Mouse (Mus musculus): ENCODE results near the gene Ccdc148.
A peak's percentile ranks its signal among the peaks of the same experiment; 100 is the strongest.

Ccdc148 gene

DNA sequence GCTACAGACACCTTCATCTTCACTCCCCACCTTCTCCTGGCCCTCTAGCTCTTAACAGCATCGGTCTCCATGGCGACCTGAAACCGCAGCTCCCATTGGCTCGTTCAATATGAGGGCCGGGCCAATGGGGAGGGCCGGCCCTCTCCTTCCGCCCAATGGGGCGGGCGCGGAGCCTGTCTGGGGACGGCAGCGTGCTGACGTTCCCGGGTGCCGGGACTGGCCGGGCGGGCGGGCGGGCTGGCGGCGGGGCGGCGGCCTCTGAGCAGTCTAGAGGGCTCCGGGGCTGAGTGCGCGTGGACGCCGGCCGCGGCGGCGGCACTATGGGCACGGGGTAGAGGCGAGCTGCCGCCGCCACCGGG, at the start of gene Ccdc148, which contains the start of gene Pkp4:
Gene Ccdc148, minus strand, starts transcription at position 79 of the 359 bp plus-strand sequence.
Gene Pkp4, plus strand, starts transcription at position 246 of the 359 bp plus-strand sequence.
- peak; percentile 96 for DNase-seq (ENCODE audit: low spot score)

- no peak for DNase-seq (ENCODE audit: low spot score)
Measured at GRCm38 (mm10) chr2:59208276-59208675, 47.8 kb upstream of the Ccdc148 start.

DNA sequence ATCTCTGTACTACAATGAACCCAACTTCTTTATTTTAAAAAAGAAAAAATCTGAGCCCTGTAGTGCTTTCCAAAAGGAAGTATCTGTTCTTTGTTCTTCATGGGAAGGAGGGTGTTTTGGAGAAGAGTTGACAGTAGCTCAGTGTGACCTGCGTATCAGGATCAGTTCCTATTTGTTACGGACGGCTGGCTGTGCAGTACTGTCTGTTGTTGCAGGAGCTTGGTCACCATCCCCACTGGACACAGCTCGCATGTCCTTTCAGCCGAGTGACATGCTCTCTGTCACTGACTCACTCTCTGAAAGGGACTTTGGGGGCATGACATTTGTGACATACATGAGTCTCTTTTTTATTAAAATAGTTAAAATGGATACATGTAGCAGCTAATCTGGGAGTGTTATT, 47.2 kb upstream of the Ccdc148 start:
- DNase-seq (ENCODE audit: low spot score) = peak; percentile 70

DNA sequence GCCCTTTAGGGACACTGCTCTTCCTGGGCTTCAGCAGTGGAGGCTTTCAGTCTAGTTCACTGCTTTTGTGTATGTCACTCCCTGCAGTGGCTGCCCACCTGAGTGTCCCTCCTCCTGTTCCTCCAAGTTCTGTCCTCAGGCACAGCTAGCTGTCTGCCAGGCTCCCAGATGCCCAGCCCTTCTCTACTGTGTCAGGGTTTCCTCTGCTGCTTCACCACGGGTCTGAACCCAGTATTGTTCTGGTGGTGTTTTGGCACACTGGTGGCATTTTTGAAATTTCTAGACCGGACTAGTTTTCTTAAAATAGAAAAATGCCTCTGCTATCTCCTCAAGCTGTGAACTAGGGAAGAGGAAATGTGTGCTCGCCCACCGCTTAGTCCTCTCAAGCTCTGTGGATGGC, 46.8 kb upstream of the Ccdc148 start:
- no peak for DNase-seq (ENCODE audit: low spot score)

- DNase-seq (ENCODE audit: low spot score) = no peak
Measured at GRCm38 (mm10) chr2:59206190-59206589, 45.7 kb upstream of the Ccdc148 start.

DNA sequence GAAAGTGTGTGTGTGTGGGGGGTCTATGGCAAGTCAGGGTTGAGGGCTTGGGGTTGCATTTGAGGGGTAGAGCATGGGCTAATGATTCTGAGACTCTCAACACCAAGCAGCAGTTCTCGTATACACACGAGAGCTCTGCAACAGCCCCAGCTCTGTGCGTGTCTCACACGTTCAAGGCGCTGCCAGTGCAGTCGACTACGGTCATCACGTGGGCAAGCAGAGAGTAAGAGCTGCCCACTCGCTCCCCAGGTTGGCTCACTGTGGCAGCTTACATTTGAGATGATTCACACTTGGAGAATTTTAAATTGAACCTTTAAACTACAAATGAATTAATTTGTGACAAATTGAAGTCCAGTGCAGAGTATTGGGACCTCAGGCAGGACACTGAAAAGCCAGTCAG, 44.6 kb upstream of the Ccdc148 start:
- no peak for DNase-seq (ENCODE audit: low spot score)

DNA sequence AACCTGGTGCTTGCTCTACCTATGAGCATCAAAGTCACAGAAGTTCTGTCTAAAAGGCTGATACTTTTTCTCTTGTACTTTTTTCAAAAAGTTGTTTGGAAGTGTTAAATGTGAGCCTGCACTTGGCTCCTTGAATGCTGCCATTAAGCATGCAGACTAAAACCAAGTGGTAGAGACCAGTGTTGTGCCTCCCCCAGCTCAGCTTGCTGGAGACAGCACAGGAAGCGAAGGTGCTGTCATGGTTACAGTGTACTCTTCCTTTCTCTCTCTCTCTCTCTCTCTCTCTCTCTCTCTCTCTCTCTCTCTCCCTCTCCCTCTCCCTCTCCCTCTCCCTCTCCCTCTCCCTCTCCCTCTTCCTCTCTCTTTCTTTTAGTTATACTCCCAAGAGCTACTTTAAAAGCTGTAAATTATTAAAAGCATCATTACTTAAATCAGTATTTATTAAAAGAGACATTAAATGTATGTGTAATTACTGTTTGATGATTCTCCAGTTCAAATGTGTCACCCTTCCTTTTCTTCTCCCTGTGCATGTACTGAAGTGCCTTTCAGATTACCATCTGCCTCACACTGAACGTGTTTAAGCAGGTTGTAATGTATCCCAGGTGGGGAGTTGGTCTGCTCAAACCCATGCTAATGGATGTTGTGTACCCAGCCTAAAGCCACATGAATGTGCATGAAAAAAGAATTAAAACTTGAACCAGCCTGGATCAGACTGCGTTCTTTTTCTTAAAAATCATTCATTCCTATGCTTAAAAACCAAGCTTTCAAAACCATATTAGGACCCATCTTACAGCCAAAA, 43.3 kb upstream of the Ccdc148 start:
- DNase-seq (ENCODE audit: low spot score) = no peak

- DNase-seq (ENCODE audit: low spot score) = no peak
Measured at GRCm38 (mm10) chr2:59202930-59203329, 42.4 kb upstream of the Ccdc148 start.

DNA sequence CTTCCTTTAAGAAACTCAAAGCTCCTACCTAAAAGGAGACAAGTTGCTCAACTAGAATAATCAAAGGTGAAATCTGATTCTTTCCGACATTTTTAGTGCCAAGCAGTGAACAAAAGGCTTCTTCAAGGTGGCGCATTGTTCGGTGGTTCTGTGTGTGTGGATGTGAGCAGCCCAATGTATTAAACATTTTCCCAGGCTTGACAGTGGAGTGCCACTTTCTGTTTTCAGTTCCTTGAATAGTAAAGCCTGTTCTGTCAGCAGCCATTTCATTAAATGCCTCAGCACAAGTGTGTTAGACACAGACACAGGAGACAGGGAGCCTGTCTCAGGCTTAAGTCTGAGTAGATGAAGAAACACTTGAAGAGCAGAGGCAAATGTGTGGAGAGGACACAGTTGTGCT, 40.0 kb upstream of the Ccdc148 start:
- no peak for DNase-seq (ENCODE audit: low spot score)

DNA sequence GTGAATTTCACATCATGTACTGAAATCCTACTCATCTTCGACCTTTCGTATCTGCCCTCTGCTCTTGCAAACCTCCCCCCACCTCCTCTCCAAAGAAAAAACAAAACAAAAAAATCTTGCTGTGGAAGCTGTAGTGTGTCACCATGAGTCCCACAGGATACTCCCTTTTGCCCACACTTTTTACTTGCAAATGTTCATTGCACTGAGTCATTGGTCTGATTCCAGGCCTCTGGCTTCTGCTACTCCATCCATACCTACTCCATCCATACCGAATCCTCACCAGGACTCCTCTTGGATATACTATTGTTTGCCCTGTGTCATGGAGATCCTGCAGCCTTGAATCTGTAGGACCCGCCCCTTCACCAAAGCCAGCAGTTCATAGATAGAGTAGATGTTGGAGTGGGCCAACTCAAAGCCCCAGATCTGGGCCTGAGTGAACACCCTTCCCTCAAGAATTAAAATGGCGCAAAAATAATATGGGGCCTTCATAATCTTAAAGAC, 39.0 kb upstream of the Ccdc148 start:
- DNase-seq (ENCODE audit: low spot score) = no peak

DNA sequence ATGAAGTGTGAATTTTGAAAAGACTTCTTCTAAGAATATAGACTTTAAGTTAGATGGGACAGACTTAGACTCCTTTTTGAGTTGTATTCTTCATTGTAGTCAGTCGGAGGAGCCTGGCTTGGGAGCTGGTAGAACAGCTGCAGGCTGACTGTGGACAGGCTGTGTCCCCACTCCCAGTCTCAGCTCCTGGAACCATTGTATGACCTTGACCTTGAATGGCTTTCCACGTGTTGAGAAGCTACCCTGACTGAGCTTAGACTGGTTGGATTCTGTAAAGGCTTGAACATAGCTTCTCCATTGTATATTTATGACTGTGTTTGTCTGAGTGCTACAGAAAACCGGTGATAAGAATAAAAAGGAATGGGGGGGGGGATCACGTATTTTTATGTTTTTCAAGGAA, 36.7 kb upstream of the Ccdc148 start:
- DNase-seq (ENCODE audit: low spot score) = no peak

DNA sequence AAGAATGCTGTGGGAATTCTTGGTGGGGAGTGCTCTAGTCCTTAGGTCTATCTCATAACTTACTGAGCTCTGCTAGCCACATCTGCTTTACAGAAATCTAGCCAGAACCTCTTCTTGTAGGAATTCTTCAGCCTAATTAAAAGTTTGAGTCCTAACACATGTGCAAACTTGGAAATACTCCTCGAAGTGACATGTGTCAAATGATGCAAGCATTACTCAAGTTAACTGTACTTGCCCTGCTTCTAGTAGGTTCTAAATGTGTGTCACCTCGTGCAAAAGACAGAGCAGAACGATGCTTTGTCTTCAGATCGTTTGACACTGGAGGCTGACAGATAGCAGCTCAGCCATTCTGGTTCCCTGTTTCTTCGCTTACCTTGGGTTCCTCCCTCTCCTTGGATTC, 32.6 kb upstream of the Ccdc148 start:
- no peak for DNase-seq (ENCODE audit: low spot score)

DNA sequence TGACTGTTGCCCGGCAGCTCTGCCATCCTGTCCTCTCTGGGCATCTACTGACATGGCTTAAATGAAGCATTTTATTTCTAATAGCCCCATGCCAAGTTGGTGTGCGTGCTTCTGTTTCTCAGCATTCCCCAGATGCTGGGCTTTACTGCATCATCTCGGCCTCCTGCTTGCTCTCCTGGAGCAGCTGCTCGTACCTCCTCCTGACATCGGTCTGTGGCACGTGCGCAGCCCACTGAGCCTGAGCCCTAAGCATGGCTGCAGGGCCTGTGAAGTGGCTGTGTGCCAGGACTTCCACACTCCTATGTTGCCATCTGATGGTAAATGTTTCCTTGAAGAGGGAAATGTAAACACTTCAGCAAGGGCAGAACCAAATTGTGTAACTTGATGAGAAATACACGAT, 31.0 kb upstream of the Ccdc148 start:
- no peak for DNase-seq (ENCODE audit: low spot score)

GRCm38 (mm10) chr2:59190186-59190585, 29.7 kb upstream of the Ccdc148 start:
- no peak for DNase-seq (ENCODE audit: low spot score)

- DNase-seq (ENCODE audit: low spot score) = no peak
Measured at GRCm38 (mm10) chr2:59189661-59190185, 29.2 kb upstream of the Ccdc148 start.

DNA sequence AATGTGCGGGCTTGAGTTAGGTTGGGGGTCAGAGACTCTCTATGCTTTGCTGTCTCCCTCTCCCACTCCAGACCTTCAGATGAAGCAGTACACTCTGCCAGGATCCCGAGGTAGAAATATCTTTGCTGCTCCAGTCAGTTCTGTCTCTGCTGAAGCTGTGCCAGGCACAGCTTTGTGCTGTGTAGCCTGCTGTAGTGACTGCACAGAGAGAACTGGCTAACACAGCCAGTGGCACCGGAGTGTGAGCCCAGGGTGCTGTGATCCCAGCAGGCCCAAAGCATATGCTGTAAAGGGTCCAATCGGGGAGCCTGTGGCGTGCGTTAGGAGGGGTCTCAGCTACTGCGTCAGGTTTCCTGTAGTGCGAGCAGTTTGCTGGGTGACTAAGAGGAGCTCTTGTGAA, 27.8 kb upstream of the Ccdc148 start:
- no peak for DNase-seq (ENCODE audit: low spot score)

DNA sequence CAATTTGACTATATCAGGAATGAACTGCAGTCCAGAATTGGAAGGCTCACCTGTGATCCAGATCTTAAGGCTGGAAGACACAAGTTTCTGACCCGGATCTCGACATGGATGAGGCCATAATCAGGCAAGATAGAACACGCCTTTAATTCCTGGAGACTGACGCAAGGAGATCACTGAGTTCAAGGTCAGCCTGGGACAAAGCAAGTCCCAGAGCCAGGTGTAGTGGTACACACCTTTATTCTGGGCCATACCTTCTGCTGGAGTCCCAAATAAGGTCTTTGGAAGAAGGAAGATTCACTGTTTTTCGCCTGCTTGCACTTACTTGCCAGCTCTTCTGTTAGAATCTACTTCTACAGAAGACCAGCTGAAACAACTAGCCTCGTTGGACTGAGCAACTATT, 26.5 kb upstream of the Ccdc148 start:
- DNase-seq (ENCODE audit: low spot score) = no peak

DNA sequence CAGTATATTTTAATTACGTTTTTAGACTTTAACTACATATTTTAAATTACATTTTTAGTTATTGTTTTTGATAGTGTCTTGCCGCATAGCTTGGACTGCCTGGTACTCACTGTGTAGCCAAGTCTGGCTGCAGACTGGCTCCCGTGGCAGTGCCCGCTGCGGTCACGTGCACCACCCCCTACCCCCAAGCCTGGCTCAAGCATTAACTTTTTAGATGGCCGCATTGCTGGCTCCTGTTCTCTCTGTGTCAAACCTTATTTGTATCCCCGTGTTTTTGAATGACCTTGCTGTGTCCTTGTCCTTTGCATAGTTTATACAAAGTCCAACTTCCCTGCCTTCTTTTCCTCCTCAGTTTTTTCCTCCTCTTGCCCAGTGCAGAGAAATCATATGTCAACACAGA, 25.6 kb upstream of the Ccdc148 start:
- DNase-seq (ENCODE audit: low spot score) = no peak

GRCm38 (mm10) chr2:59184107-59185064, 23.9 kb upstream of the Ccdc148 start:
- no peak for DNase-seq (ENCODE audit: low spot score)

GRCm38 (mm10) chr2:59183541-59183940, 23.1 kb upstream of the Ccdc148 start:
- DNase-seq (ENCODE audit: low spot score) = no peak

DNA sequence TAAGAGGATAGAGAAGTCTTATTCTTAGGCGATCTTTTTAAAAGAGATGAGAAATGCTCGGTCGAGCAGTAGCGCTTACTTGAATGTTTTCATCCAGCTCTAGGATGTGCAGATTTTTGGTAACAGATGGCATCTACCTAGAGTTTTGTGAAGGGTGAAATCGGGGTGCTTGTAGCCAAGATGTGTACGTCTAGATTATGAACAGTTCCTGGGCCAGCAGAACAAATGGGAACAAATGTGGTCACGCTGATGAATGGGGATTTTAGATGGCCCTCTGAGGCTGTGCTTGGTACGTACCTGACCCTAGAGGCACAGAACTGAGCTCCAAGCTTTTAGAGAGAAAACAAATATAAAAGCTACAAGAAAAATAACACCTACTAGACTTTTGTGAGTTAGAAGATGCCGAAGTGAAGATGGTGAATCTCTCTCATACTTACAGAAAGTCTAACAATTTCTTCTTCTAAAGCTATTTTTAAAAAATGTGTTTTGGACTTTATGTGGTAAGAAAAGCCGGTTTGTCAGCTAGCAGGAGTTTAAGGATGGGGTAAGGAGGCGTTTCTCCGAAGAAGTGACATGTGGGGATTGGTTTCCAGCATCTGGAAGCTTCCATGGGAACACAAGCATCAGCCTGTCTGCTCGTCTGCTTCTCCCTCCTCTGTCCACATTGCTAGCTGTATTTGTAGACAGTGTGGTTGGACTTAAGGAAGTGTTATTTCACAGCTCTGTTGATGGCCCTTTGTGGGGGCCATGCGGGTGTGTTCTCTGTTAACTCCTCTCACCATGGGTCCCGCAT, 21.0 kb upstream of the Ccdc148 start:
- DNase-seq (ENCODE audit: low spot score) = no peak

DNA sequence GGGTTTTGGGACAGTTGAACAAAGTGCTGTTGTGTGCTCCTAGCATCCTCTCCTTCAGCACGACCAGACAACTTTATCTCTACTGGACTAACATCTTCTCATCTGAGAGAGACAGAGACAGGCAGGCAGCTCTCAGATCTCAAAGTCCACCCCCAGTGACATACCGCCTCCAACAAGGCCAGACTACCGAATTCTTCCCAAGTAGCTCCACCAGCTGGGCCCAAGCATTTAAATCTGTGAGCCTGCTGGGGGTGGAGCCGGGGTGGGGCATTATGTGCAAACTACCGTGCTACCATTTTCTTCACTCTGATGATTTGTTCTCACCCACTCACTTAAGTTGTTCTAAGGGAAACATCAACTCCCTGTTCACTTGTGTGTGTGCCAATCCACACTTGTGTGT, 19.0 kb upstream of the Ccdc148 start:
- DNase-seq (ENCODE audit: low spot score) = no peak
